Mouse (Mus musculus): Measurements from ENCODE around the gene Gpam. TPM values are rescaled to one million over a fixed set of nuclear protein-coding genes. Genes with fewer than 3 reads are reported as not detected.
A peak's percentile ranks its signal among the peaks of the same experiment; 100 is the strongest.

The Gpam gene
- polyA plus RNA-seq, 1 experiment from 2014 or later: 22.8 TPM

- no peak overlapping the region for H3K4me3 ChIP-seq
- H3K9me3 ChIP-seq: no peaks in the 10 kb centered on the region
Observed at GRCm38 (mm10) chr19:55136693-55137427, 9.8 kb upstream of the Gpam start.

DNA sequence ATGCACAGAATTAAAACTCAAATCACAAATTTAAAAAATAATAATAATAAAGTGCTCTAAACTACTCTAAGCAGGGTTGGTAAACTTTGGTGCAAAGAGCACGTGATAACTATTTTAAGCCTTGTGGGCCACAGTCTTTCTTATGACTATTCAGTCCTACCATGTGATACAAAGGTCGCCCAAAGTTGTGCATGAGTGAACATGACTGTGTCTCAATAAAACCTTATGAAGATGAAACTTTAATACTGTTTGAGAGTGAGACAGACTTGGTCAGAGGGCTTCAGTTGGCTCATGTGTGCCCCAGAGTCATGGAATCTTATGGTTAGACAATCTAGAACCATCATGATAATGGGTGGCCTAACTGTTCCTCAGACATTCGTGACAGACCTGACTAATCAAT lies 8.9 kb upstream of the Gpam start:
- no peak overlapping the region for H3K27ac ChIP-seq
- no peaks in the 10 kb centered on the region for H3K9me3 ChIP-seq
- no peak for ATAC-seq (ENCODE audit: low FRiP score)
- 92% methylated on average over 3 of the region's 3 CpGs for WGBS
- peaks cover 12% of the 10 kb centered on the region for H3K4me1 ChIP-seq (replicated peaks)
- no peak overlapping the region for H3K4me3 ChIP-seq
- no peaks in the 10 kb centered on the region for H3K36me3 ChIP-seq
- no peaks in the 10 kb centered on the region for H3K27me3 ChIP-seq
- H3K9ac ChIP-seq: no peak overlapping the region
- no peak overlapping the region for H3K4me2 ChIP-seq

More at GRCm38 (mm10) chr19:55136693-55137427, 9.8 kb upstream of the Gpam start:
- Histone ChIP-seq H3K4me1 (replicated peaks) (peaks cover 12% of the 10 kb centered on the region), H3K9ac (no peak overlapping the region), H3K4me2 (no peak overlapping the region), H3K27ac (no peak overlapping the region), H3K27me3 (no peaks in the 10 kb centered on the region), H3K36me3 (no peaks in the 10 kb centered on the region)
- 79% methylated on average over 4 of the region's 4 CpGs for WGBS
- ATAC-seq (ENCODE audit: low FRiP score): no peak

GRCm38 (mm10) chr19:55134521-55134920 lies 7.5 kb upstream of the Gpam start:
- Histone ChIP-seq H3K4me3 (no peak overlapping the region), H3K4me1 (replicated peaks) (peaks cover 12% of the 10 kb centered on the region), H3K27ac (no peak overlapping the region), H3K4me2 (no peak overlapping the region), H3K36me3 (no peaks in the 10 kb centered on the region), H3K9ac (no peak overlapping the region), H3K9me3 (no peaks in the 10 kb centered on the region), H3K27me3 (no peaks in the 10 kb centered on the region)
- no peak for ATAC-seq (ENCODE audit: low FRiP score)
- WGBS: 81% methylated on average over 9 of the region's 9 CpGs

GRCm38 (mm10) chr19:55132476-55132875 lies 5.4 kb upstream of the Gpam start:
- Histone ChIP-seq H3K27me3 (no peaks in the 10 kb centered on the region), H3K27ac (no peak overlapping the region), H3K9ac (no peak overlapping the region), H3K9me3 (no peaks in the 10 kb centered on the region), H3K4me2 (no peak overlapping the region), H3K36me3 (no peaks in the 10 kb centered on the region), H3K4me1 (replicated peaks) (peaks cover 10% of the 10 kb centered on the region), H3K4me3 (no peak overlapping the region)
- 86% methylated on average over 3 of the region's 3 CpGs for WGBS
- ATAC-seq (ENCODE audit: low FRiP score): no peak

- WGBS: 44% methylated on average over 1 of the region's 1 CpGs
- Histone ChIP-seq H3K4me2 (no peak overlapping the region), H3K27me3 (no peaks in the 10 kb centered on the region), H3K36me3 (no peaks in the 10 kb centered on the region), H3K27ac (no peak overlapping the region), H3K4me3 (no peak overlapping the region), H3K9ac (no peak overlapping the region), H3K4me1 (replicated peaks) (peaks cover 2% of the 10 kb centered on the region), H3K9me3 (no peaks in the 10 kb centered on the region)
- no peak for ATAC-seq (ENCODE audit: low FRiP score)
Observed at GRCm38 (mm10) chr19:55131747-55132146, 4.7 kb upstream of the Gpam start.

- Histone ChIP-seq H3K9ac (no peak overlapping the region), H3K4me1 (replicated peaks) (peaks cover 3% of the 10 kb centered on the region; the same call in 1 of the 2 replicates), H3K9me3 (no peaks in the 10 kb centered on the region), H3K4me3 (no peak overlapping the region), H3K36me3 (no peaks in the 10 kb centered on the region), H3K27me3 (no peaks in the 10 kb centered on the region), H3K27ac (no peak overlapping the region), H3K4me2 (no peak overlapping the region)
- WGBS: 95% methylated on average over 1 of the region's 1 CpGs
- ATAC-seq (ENCODE audit: low FRiP score): no peak
Observed at GRCm38 (mm10) chr19:55128469-55128868, 1.4 kb upstream of the Gpam start.

- H3K27ac ChIP-seq: no peak overlapping the region
- WGBS: 92% methylated on average over 3 of the region's 3 CpGs
- H3K36me3 ChIP-seq: no peaks in the 10 kb centered on the region
- H3K27me3 ChIP-seq: no peaks in the 10 kb centered on the region
- H3K4me3 ChIP-seq: no peak overlapping the region
- peaks cover 29% of the 10 kb centered on the region for H3K4me1 ChIP-seq (replicated peaks)
- ATAC-seq (ENCODE audit: low FRiP score): no peak
- H3K4me2 ChIP-seq: no peak overlapping the region
- H3K9me3 ChIP-seq: no peaks in the 10 kb centered on the region
- no peak overlapping the region for H3K9ac ChIP-seq
Observed at GRCm38 (mm10) chr19:55125456-55125855, 1.6 kb downstream of the Gpam start.

GRCm38 (mm10) chr19:55123001-55123536 lies 4.0 kb downstream of the Gpam start:
- ATAC-seq (ENCODE audit: low FRiP score): peak; percentile 87

GRCm38 (mm10) chr19:55122351-55122980 lies 4.6 kb downstream of the Gpam start:
- ATAC-seq (ENCODE audit: low FRiP score): peak; percentile 86
- H3K36me3 ChIP-seq: no peaks in the 10 kb centered on the region
- peaks cover 31% of the 10 kb centered on the region for H3K4me1 ChIP-seq (replicated peaks)
- WGBS: 61% methylated on average over 4 of the region's 4 CpGs
- H3K27ac ChIP-seq: peak overlapping the region; percentile 81
- no peak overlapping the region for H3K4me3 ChIP-seq
- no peak overlapping the region for H3K4me2 ChIP-seq
- H3K27me3 ChIP-seq: no peaks in the 10 kb centered on the region
- no peak overlapping the region for H3K9ac ChIP-seq
- H3K9me3 ChIP-seq: no peaks in the 10 kb centered on the region

More at GRCm38 (mm10) chr19:55123001-55123536, 4.0 kb downstream of the Gpam start:
- Histone ChIP-seq H3K27me3 (no peaks in the 10 kb centered on the region), H3K27ac (peak overlapping the region; percentile 81), H3K4me3 (no peak overlapping the region), H3K4me2 (no peak overlapping the region), H3K4me1 (replicated peaks) (peaks cover 31% of the 10 kb centered on the region), H3K9me3 (no peaks in the 10 kb centered on the region), H3K36me3 (no peaks in the 10 kb centered on the region), H3K9ac (no peak overlapping the region)
- WGBS: 17% methylated on average over 11 of the region's 11 CpGs

GRCm38 (mm10) chr19:55121836-55122235 lies 5.2 kb downstream of the Gpam start:
- WGBS: 77% methylated on average over 6 of the region's 6 CpGs
- H3K4me2 ChIP-seq: no peak overlapping the region
- H3K4me3 ChIP-seq: no peak overlapping the region
- H3K9ac ChIP-seq: no peak overlapping the region
- no peak; the same call in 1 of the 2 replicates for ATAC-seq (ENCODE audit: low FRiP score)
- H3K27ac ChIP-seq: peak overlapping the region; percentile 81
- peaks cover 31% of the 10 kb centered on the region for H3K4me1 ChIP-seq (replicated peaks)
- no peaks in the 10 kb centered on the region for H3K27me3 ChIP-seq
- no peaks in the 10 kb centered on the region for H3K36me3 ChIP-seq
- H3K9me3 ChIP-seq: no peaks in the 10 kb centered on the region

DNA sequence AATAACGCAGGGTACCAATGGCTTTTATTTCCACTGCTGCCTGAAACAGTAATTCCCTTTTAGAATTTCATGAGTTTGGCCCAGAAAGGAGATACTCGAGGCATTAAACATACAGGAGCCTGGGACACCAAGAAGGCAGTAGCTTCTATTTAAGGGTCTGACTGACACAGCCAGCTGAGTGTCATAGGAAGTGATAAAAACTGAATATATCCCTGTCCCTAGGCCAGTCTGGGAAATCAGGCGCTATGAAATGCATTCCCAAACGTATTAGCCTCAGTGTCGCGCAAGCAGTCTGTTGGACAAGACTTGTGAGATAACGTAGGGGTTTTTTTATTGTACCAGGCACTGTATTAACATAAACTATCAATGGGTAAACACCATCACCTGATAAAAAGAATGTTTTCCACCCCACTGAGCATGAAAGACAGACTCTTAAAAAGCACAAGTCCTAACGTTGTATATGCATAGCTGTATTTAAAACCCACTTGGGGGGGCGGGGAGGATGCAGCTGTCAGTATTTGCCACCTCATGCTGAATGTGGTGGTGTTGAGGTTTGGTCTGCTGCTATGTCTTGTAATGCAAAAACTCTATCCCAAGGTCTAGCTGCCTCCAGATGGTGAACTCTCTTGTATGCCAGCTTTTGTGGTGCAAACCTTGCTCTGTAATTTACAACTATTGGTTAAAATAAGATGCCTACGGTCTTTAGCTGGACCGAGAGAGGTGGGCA lies 6.4 kb downstream of the Gpam start:
- Histone ChIP-seq H3K9me3 (no peaks in the 10 kb centered on the region), H3K4me1 (replicated peaks) (peaks cover 31% of the 10 kb centered on the region), H3K9ac (no peak overlapping the region), H3K4me2 (no peak overlapping the region), H3K4me3 (no peak overlapping the region), H3K27ac (0 out of 2 replicates have a peak overlapping the region, but pooled peaks have one; percentile 23), H3K27me3 (no peaks in the 10 kb centered on the region), H3K36me3 (no peaks in the 10 kb centered on the region)
- no peak for ATAC-seq (ENCODE audit: low FRiP score)
- WGBS: 39% methylated on average over 11 of the region's 11 CpGs

- no peak overlapping the region for H3K4me2 ChIP-seq
- no peaks in the 10 kb centered on the region for H3K27me3 ChIP-seq
- H3K9me3 ChIP-seq: no peaks in the 10 kb centered on the region
- H3K4me1 ChIP-seq (replicated peaks): peaks cover 31% of the 10 kb centered on the region
- H3K4me3 ChIP-seq: no peak overlapping the region
- no peak overlapping the region for H3K27ac ChIP-seq
- H3K36me3 ChIP-seq: no peaks in the 10 kb centered on the region
- no peak overlapping the region for H3K9ac ChIP-seq
- ATAC-seq (ENCODE audit: low FRiP score): no peak
- 87% methylated on average over 2 of the region's 2 CpGs for WGBS
Observed at GRCm38 (mm10) chr19:55119541-55119940, 7.5 kb downstream of the Gpam start.

Measured in hindbrain, embryonic 13.5 days (tissue).